Comparison of ENCODE assay signal across 10 mouse cellular contexts in genomic region chr19:27599639-27600308, GRCm38 (mm10).
A peak's percentile ranks its signal among the peaks of the same experiment; 100 is the strongest.
DNase-seq lines count a peak whose midpoint lies in the region; ATAC-seq lines count a peak whose summit lies in the region.
"Had no signal": no experiment of that assay in that cellular context is flagged by ENCODE, and none has a peak within 500 bp of the region (broad histone marks: within the 10 kb centered on the region; RNA-seq: fewer than 3 reads in every experiment).

No protein-coding gene starts in this region.

- no peaks in the 10 kb centered on the region for H3K27me3 ChIP-seq in kidney, embryonic 14.5 days (ENCODE audit: control insufficient read depth, insufficient read depth, low read length)
- H3K27me3 ChIP-seq: lung, embryonic 15.5 days had no signal

- H3K4me2 ChIP-seq in kidney, embryonic 14.5 days (replicated peaks; ENCODE audit: low read depth, low read length), result no peak overlapping the region
- H3K4me2 ChIP-seq: lung, embryonic 15.5 days had no signal

- ATAC-seq in frontal cortex, adult (ENCODE audit: low TSS enrichment), result peak; percentile 79
- ATAC-seq in kidney, embryonic 14.5 days (ENCODE audit: low FRiP score, low TSS enrichment), result no peak

- H3K9ac ChIP-seq in kidney, embryonic 14.5 days (ENCODE audit: low read depth, low read length), result no peak overlapping the region
- H3K9ac ChIP-seq: lung, embryonic 15.5 days had no signal

- H3K27ac ChIP-seq in kidney, embryonic 14.5 days (ENCODE audit: low read depth, low read length), result no peak overlapping the region
- H3K27ac ChIP-seq: heart, adult 2 months; lung, embryonic 15.5 days had no signal

- H3K4me3 ChIP-seq in kidney, embryonic 14.5 days (ENCODE audit: low read length), result no peak overlapping the region
- H3K4me3 ChIP-seq: heart, adult 2 months; lung, embryonic 15.5 days had no signal

- H3K9me3 ChIP-seq in kidney, embryonic 14.5 days (ENCODE audit: control insufficient read depth, low read length), result no peaks in the 10 kb centered on the region
- H3K9me3 ChIP-seq: lung, embryonic 15.5 days had no signal

- DNase-seq in retina, postnatal 1 day, result peak; percentile 4
- DNase-seq in retina, embryonic 14.5 days (ENCODE audit: low spot score), result no peak
- DNase-seq in left cerebral cortex, postnatal 4 days, result peak; percentile 73
- DNase-seq in lung, postnatal 25 days (ENCODE audit: low spot score), result no peak
- DNase-seq in urinary bladder, postnatal 14 days (ENCODE audit: low spot score), result no peak
- DNase-seq: heart, adult 2 months; kidney, adult 9 months had no signal

- H3K36me3 ChIP-seq in kidney, embryonic 14.5 days (ENCODE audit: control insufficient read depth, insufficient read depth, low read length), result no peaks in the 10 kb centered on the region
- H3K36me3 ChIP-seq: lung, embryonic 15.5 days had no signal

- WGBS in kidney, embryonic 14.5 days, result 61% methylated on average over 10 of the region's 10 CpGs

- intact Hi-C loops in left cerebral cortex, postnatal 4 days (cut with DNase I), result no loop called here

- no peaks in the 10 kb centered on the region for H3K4me1 ChIP-seq in kidney, embryonic 14.5 days (ENCODE audit: control insufficient read depth, insufficient read depth, low read length)
- H3K4me1 ChIP-seq: lung, embryonic 15.5 days had no signal

Comparison
In these comparisons a context has a peak if more than half of its experiments do, and no peak if none do; other contexts are left out.
1. DNase-seq: peak in retina, postnatal 1 day (single experiment) and left cerebral cortex, postnatal 4 days (single experiment); none in retina, embryonic 14.5 days (single experiment), lung, postnatal 25 days (single experiment) and urinary bladder, postnatal 14 days (single experiment).